Mouse (Mus musculus): ENCODE measurements around the gene Gm11634.

Gm11634 gene

DNA sequence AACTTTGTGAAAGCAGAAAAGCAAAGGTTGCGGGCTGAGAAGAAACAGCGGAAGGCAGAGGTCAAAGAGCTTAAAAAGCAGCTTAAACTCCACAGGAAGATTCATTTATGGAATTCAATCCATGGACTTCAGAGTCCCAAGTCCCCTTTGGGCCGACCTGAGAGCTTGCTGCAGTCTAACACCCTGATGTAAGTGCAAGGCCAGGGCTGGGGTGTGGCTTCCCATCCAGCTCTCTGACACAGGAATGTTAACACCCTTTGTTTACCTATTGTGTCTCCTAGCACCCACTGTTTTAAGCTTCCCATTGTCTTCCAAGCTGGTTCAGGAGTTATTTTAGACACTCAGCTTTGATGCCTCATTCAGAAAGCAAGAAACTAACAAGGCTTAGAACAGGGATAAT lies 30.6 kb downstream of the Gm11634 start:
- peak; percentile 98 for DNase-seq (ENCODE audit: low read depth, low spot score)

- peak; percentile 92 for DNase-seq (ENCODE audit: low read depth, low spot score)
Measured at GRCm38 (mm10) chr11:101562391-101562790, 36.7 kb downstream of the Gm11634 start.

GRCm38 (mm10) chr11:101556954-101557353 lies 42.1 kb downstream of the Gm11634 start:
- no peak for DNase-seq (ENCODE audit: low read depth, low spot score)

DNA sequence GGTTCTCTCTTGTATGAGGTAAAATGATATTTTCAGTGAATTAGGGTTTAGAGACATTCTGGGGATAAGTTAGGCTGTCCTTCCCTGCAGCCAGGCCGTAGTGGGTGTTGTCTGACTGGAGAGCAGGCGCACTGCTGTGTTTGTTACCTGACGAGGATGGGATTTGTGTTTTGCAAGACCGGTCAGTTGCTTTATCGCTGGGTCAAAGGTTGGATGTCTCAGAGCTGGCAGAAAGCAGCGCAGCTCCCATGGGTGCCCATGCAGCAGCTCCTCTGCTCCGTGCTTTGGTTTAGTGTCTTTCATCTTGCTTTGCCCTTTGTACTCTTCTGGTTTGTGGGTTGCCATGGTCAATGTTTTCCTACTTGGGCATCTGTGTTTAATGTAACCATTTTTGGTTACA lies 42.5 kb downstream of the Gm11634 start:
- no peak for DNase-seq (ENCODE audit: low read depth, low spot score)

- DNase-seq (ENCODE audit: low read depth, low spot score) = no peak
Measured at GRCm38 (mm10) chr11:101553354-101553930, 45.6 kb downstream of the Gm11634 start.

DNA sequence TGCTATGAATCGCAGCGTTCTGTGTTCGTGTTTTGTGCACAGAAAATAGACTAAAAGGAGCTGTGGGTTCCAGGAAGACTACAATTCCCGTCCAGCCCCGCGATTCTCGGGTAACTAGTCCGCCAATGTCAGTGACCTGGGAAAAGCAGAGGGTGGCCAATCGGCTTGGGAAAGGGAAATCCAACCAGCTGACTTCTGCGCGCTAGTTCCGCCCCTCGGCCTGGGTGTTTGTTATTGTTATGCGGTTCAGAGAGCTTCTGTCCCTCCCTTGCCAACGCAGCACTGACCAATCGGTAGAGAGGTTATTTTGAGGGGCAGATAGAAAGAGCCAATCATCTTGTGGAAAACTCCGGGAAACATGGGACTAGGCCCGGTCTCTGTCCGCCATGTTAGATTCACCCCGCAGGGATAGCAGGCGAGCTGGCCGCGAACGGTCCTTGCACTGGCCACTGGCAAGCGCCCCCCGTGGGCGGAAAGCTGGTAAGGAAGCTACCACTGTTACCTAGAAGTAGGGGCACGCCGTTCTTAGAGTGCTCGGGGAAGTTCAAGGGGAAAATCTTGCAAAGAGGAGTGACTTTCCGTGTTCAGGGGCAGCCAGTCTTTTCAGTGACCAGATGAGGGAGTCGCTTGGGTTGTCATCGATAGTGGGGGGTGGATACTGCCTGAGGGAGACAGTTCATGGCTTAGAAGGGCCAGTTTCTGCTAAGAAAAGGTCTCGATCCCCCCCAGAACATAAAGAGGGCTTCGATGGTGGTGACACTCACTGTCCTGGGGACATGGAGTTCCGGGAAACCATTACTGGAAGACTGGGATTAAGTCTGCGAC lies 46.4 kb downstream of the Gm11634 start:
- DNase-seq (ENCODE audit: low read depth, low spot score) = peak; percentile 100

DNA sequence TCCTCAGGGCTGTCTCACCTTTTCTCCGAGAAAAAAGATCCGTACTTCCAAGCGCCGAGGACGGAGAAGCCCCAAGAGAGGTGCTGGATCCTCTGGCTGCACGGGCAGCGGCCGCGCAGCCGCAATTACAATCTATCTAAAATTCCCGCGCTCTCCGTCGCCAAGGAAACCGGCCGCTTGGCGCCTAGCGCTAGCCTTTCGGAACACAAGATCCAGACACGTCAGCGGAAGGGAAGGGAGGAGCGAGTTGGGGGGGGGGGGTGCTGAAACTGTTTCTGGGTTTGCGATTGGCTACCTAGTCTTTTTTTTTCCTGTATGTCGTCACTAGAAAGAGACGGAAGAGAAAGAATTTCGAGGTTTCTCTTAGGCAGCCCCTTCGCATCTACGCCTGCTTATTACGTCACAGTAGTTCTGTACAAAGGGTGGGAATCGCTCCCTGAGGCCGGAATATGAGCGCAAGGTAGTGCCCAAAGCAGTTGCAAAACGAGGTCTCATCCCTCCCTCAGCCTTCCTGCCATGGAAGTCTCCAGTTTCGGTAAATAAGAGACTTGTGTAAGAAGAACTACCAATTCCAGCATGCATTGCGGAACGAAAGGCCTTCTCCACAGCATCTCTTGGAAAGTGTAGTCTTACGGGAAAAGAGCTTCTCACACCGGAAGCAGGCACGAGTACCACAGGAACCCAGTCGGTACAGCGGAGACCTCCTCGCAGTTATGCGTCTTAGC lies 47.1 kb downstream of the Gm11634 start, which contains the start of the genes Brca1 and Nbr1:
Gene Brca1 (minus strand): TSS at position 205 of the 725 bp plus-strand sequence.
Gene Nbr1 (plus strand): TSS at position 399 of the 725 bp plus-strand sequence.
- DNase-seq (ENCODE audit: low read depth, low spot score) = peak; percentile 100

- DNase-seq (ENCODE audit: low read depth, low spot score) = peak; percentile 80
Measured at GRCm38 (mm10) chr11:101548526-101548925, 50.5 kb downstream of the Gm11634 start.

DNA sequence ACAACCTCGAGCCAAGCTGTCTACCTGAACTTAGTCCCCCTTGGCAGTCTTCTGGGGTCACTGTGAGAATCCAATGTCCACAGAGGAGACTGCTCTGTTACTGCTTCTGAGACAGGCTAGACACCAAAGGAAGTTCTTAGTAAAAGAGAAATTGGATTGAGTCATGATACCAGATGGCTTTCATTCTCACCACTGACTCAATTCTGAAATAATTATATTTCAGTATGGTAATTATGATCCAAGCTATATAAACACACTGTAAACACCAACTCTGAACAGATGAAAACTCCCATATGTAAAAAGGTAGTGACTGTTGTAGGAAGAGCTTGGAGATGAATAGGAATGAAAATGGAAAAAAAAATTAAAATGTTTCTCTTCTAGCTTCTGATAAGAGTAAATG lies 54.9 kb downstream of the Gm11634 start:
- no peak for DNase-seq (ENCODE audit: low read depth, low spot score)

Measured in R1 (cell line).